Mouse (Mus musculus): Measurements from ENCODE around the gene Gramd1b. TPM values are rescaled to one million over a fixed set of nuclear protein-coding genes. Genes with fewer than 3 reads are reported as not detected.

Gramd1b gene
- polyA plus RNA-seq, 1 experiment from 2014 or later = 4.0 TPM

- H3K27me3 ChIP-seq (replicated peaks) = no peaks in the 10 kb centered on the region
- no peaks in the 10 kb centered on the region for H3K9me3 ChIP-seq
- H3K4me1 ChIP-seq = no peaks in the 10 kb centered on the region
- H3K27ac ChIP-seq = no peak overlapping the region
- H3K9ac ChIP-seq = no peak overlapping the region
- ATAC-seq (ENCODE audit: insufficient read depth, low FRiP score, low read depth) = no peak
- H3K4me3 ChIP-seq (replicated peaks) = no peak overlapping the region
- H3K4me2 ChIP-seq = no peak overlapping the region
- WGBS = 72% methylated on average over 9 of the region's 9 CpGs
- no peaks in the 10 kb centered on the region for H3K36me3 ChIP-seq
These were observed 130.3 kb downstream of the Gramd1b start for GRCm38 (mm10) chr9:40400854-40401253.

GRCm38 (mm10) chr9:40400171-40400570, 131.0 kb downstream of the Gramd1b start:
- 75% methylated on average over 2 of the region's 2 CpGs for WGBS
- Histone ChIP-seq H3K36me3 (no peaks in the 10 kb centered on the region), H3K27ac (no peak overlapping the region)

GRCm38 (mm10) chr9:40399359-40399932, 131.7 kb downstream of the Gramd1b start:
- Histone ChIP-seq H3K27me3 (replicated peaks) (no peaks in the 10 kb centered on the region), H3K4me3 (replicated peaks) (no peak overlapping the region), H3K4me1 (no peaks in the 10 kb centered on the region), H3K4me2 (no peak overlapping the region), H3K9me3 (no peaks in the 10 kb centered on the region), H3K27ac (no peak overlapping the region), H3K9ac (no peak overlapping the region), H3K36me3 (no peaks in the 10 kb centered on the region)
- ATAC-seq (ENCODE audit: insufficient read depth, low FRiP score, low read depth) = no peak
- WGBS = 82% methylated on average over 6 of the region's 6 CpGs

More at GRCm38 (mm10) chr9:40400171-40400570, 131.0 kb downstream of the Gramd1b start:
- Histone ChIP-seq H3K9me3 (no peaks in the 10 kb centered on the region), H3K4me1 (no peaks in the 10 kb centered on the region), H3K27me3 (replicated peaks) (no peaks in the 10 kb centered on the region), H3K4me3 (replicated peaks) (no peak overlapping the region), H3K4me2 (no peak overlapping the region), H3K9ac (no peak overlapping the region)
- ATAC-seq (ENCODE audit: insufficient read depth, low FRiP score, low read depth) = no peak

- Histone ChIP-seq H3K27ac (no peak overlapping the region), H3K4me1 (0 out of 2 replicates have a peak, but pooled peaks cover 2% of the 10 kb centered on the region), H3K36me3 (no peaks in the 10 kb centered on the region), H3K9ac (no peak overlapping the region), H3K4me2 (no peak overlapping the region), H3K4me3 (replicated peaks) (no peak overlapping the region), H3K9me3 (no peaks in the 10 kb centered on the region), H3K27me3 (replicated peaks) (no peaks in the 10 kb centered on the region)
- no peak for ATAC-seq (ENCODE audit: insufficient read depth, low FRiP score, low read depth)
- 76% methylated on average over 7 of the region's 7 CpGs for WGBS
These were observed 133.5 kb downstream of the Gramd1b start for GRCm38 (mm10) chr9:40397471-40398245.

DNA sequence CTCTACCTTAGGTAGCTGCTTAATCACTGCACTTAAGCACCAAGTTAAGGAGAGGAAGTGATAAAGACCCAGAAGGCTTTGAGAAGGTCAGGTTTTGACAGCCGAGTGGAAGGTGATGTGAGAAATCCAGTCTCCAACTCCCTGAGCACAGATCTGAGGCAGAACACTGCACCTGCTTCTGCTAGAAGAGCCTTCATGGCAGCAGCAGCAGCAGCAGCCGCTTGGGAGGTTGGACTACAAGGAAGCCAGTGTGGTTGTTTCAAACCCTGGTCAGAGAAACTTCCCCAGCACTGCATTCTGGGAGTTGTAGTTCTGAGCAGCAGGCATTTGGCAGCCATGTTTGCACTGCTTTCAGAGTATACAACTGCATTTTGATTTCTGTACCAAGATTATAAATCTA, 134.1 kb downstream of the Gramd1b start:
- Histone ChIP-seq H3K36me3 (no peaks in the 10 kb centered on the region), H3K4me1 (peaks cover 8% of the 10 kb centered on the region; the same call in 1 of the 2 replicates), H3K9ac (no peak overlapping the region), H3K9me3 (no peaks in the 10 kb centered on the region), H3K4me2 (peak overlapping the region; percentile 44; the same call in 1 of the 2 replicates), H3K4me3 (replicated peaks) (peak overlapping the region; percentile 28), H3K27me3 (replicated peaks) (no peaks in the 10 kb centered on the region), H3K27ac (0 out of 2 replicates have a peak overlapping the region, but pooled peaks have one; percentile 55)
- WGBS = 14% methylated on average over 2 of the region's 2 CpGs
- peak; percentile 50; the same call in 1 of the 2 replicates for ATAC-seq (ENCODE audit: insufficient read depth, low FRiP score, low read depth)

DNA sequence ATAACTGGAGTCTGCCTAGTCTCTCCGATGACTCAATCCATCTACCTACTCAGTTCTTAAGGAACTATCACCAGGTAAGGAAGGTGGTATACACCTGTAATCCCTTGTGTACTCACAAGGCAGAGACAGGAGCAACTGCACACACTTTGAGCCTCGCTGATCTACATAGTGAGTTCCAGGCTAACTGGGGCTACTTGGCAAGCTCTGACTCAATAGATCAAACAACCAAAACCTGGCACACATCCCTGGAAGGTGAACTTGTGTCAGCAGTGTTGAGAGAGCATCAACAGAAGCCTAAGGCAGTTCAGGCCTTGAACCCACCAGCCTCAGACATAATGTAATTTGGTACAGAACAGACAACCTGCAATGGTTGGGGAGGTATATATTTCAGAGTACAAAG, 135.0 kb downstream of the Gramd1b start:
- H3K4me1 ChIP-seq = peaks cover 11% of the 10 kb centered on the region; the same call in 1 of the 2 replicates
- ATAC-seq (ENCODE audit: insufficient read depth, low FRiP score, low read depth) = no peak
- H3K9me3 ChIP-seq = no peaks in the 10 kb centered on the region
- no peak overlapping the region for H3K4me2 ChIP-seq
- no peaks in the 10 kb centered on the region for H3K27me3 ChIP-seq (replicated peaks)
- no peaks in the 10 kb centered on the region for H3K36me3 ChIP-seq
- H3K27ac ChIP-seq = no peak overlapping the region
- 76% methylated on average over 2 of the region's 2 CpGs for WGBS
- no peak overlapping the region for H3K4me3 ChIP-seq (replicated peaks)
- no peak overlapping the region for H3K9ac ChIP-seq

DNA sequence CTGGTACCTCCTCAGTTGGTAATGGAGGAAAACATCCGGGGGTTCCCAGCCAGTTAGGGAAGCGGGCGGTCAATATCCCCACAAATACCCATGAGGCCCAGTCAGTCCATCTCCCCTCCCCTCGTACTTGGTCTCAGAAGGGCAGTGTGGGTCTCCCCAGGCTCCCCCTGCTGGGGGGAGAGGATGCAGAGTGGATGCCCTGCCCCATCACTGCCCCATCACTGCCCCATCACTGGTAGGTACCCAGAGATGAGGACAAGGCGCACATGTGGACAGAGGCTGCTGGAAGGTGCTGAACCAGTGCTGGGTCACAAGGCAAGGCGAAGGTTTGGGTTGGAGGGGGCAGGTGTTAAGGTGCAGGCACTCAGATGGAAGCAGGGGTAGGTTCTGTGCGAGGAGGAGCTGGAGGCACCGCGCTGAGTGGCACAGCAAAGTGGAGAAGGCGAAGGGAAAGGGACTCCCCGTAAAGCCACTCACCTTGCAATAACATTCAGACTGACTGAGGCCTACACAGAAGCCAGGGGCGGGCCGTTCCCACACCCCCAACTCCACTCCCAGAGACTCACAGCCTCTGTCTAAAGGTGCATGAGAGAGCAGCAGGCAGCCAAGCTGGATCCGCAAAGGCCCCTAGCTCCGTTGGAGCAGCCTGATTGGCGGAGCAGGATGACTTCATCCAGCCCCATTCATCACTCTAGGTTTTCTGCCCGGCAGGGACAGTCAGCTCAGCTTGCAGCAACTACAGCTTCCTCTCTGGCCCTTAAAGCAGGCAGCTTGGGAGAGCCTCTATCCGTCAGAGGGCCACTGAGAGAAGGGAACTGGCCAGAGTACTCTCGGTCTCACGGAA, 139.1 kb downstream of the Gramd1b start:
- Histone ChIP-seq H3K4me2 (peak overlapping the region; percentile 34), H3K27ac (peak overlapping the region; percentile 38; the same call in 1 of the 2 replicates), H3K36me3 (no peaks in the 10 kb centered on the region), H3K27me3 (replicated peaks) (no peaks in the 10 kb centered on the region), H3K4me3 (replicated peaks) (no peak overlapping the region), H3K9ac (no peak overlapping the region), H3K9me3 (no peaks in the 10 kb centered on the region), H3K4me1 (peaks cover 11% of the 10 kb centered on the region; the same call in 1 of the 2 replicates)
- ATAC-seq (ENCODE audit: insufficient read depth, low FRiP score, low read depth) = peak; percentile 74
- 28% methylated on average over 20 of the region's 20 CpGs for WGBS

- H3K27ac ChIP-seq = no peak overlapping the region
- H3K4me1 ChIP-seq = peaks cover 11% of the 10 kb centered on the region; the same call in 1 of the 2 replicates
- no peak overlapping the region for H3K4me2 ChIP-seq
- H3K4me3 ChIP-seq (replicated peaks) = no peak overlapping the region
- no peak for ATAC-seq (ENCODE audit: insufficient read depth, low FRiP score, low read depth)
- no peaks in the 10 kb centered on the region for H3K36me3 ChIP-seq
- no peaks in the 10 kb centered on the region for H3K27me3 ChIP-seq (replicated peaks)
- no peaks in the 10 kb centered on the region for H3K9me3 ChIP-seq
- no peak overlapping the region for H3K9ac ChIP-seq
- whole genome bisulfite sequencing = 66% methylated on average over 17 of the region's 17 CpGs
These were observed 139.8 kb downstream of the Gramd1b start for GRCm38 (mm10) chr9:40391359-40391758.

- H3K36me3 ChIP-seq = no peaks in the 10 kb centered on the region
- H3K27ac ChIP-seq = no peak overlapping the region
- no peaks in the 10 kb centered on the region for H3K9me3 ChIP-seq
- 43% methylated on average over 8 of the region's 8 CpGs for WGBS
- no peak for ATAC-seq (ENCODE audit: insufficient read depth, low FRiP score, low read depth)
- H3K4me3 ChIP-seq (replicated peaks) = no peak overlapping the region
- no peak overlapping the region for H3K9ac ChIP-seq
- H3K4me2 ChIP-seq = no peak overlapping the region
- H3K27me3 ChIP-seq (replicated peaks) = no peaks in the 10 kb centered on the region
- H3K4me1 ChIP-seq = peaks cover 11% of the 10 kb centered on the region; the same call in 1 of the 2 replicates
These were observed 140.3 kb downstream of the Gramd1b start for GRCm38 (mm10) chr9:40390904-40391303.

DNA sequence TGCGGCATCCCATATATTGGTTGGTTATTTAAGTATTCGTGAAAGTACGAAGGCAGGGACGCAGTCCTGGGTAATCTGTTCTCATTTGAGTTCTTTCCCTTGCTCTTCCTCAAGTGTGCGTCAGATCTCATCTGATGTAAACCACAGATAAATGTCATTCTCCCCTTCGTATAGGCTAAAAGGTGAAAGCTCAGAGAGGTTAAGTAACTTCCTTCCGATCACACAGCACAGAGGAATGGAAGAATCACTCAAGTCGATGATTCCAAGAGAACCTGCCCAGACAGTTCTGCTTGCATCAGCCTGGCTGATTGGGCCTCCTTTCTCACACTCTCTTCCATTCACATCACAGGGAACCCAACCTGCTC, 140.8 kb downstream of the Gramd1b start:
- Histone ChIP-seq H3K27ac (no peak overlapping the region), H3K9ac (no peak overlapping the region), H3K27me3 (replicated peaks) (no peaks in the 10 kb centered on the region), H3K9me3 (no peaks in the 10 kb centered on the region), H3K4me2 (no peak overlapping the region), H3K4me3 (replicated peaks) (no peak overlapping the region), H3K4me1 (peaks cover 11% of the 10 kb centered on the region; the same call in 1 of the 2 replicates), H3K36me3 (no peaks in the 10 kb centered on the region)
- WGBS = 87% methylated on average over 8 of the region's 8 CpGs
- ATAC-seq (ENCODE audit: insufficient read depth, low FRiP score, low read depth) = no peak

- Histone ChIP-seq H3K4me1 (peaks cover 11% of the 10 kb centered on the region; the same call in 1 of the 2 replicates), H3K36me3 (no peaks in the 10 kb centered on the region), H3K27me3 (replicated peaks) (no peaks in the 10 kb centered on the region), H3K4me3 (replicated peaks) (no peak overlapping the region), H3K4me2 (no peak overlapping the region), H3K27ac (no peak overlapping the region), H3K9ac (no peak overlapping the region), H3K9me3 (no peaks in the 10 kb centered on the region)
- no peak for ATAC-seq (ENCODE audit: insufficient read depth, low FRiP score, low read depth)
- WGBS = 84% methylated on average over 8 of the region's 8 CpGs
These were observed 141.4 kb downstream of the Gramd1b start for GRCm38 (mm10) chr9:40389669-40390395.

Measured in stomach, embryonic 15.5 days (tissue).